Mouse (Mus musculus): ENCODE results near the gene Ptprc. TPM values are rescaled to one million over a fixed set of nuclear protein-coding genes. Genes with fewer than 3 reads are reported as not detected.

The Ptprc gene
- total RNA-seq, 1 experiment, result 0.49 TPM

DNA sequence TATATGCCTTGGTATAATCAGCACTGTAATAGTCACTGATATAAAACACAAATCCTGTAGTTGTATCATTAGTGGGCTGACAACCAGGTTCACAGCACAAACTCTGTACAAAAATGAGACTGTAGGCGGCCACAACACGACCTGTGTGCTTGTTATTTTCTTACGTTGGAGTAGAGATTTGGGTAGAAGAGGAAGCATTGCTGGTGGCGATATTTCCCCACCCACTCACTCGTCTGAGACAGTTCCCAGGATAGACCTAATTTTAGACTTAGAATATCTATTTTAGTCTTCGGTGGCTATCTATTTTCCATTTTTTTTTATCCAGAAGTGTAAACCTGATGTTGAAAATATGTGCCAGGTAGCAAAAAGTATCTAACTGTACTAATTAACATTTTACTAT is 41.2 kb downstream of the Ptprc start:
- Histone ChIP-seq H3K4me1 (ENCODE audit: control insufficient read depth in 2 of 2, insufficient read depth in 2 of 2, low read length in 2 of 2, poor library complexity in 1 of 2) (no peaks in the 10 kb centered on the region), H3K27ac (ENCODE audit: insufficient read depth, low read depth, low read length, poor library complexity, severe bottlenecking) (no peak overlapping the region), H3K4me3 (ENCODE audit: insufficient read depth in 1 of 2, low read depth in 1 of 2, low read length in 2 of 2, poor library complexity in 1 of 2, severe bottlenecking in 1 of 2) (no peak overlapping the region), H3K9me3 (ENCODE audit: control insufficient read depth, insufficient read depth, low read depth, low read length) (no peaks in the 10 kb centered on the region), H3K9ac (ENCODE audit: insufficient read depth, low read depth, low read length, poor library complexity, severe bottlenecking) (no peak overlapping the region), H3K36me3 (ENCODE audit: control insufficient read depth, insufficient read depth, low read length, poor library complexity, severe bottlenecking) (no peaks in the 10 kb centered on the region)
- DNase-seq (ENCODE audit: low read depth, low spot score), result no peak
- no peak for TF ChIP-seq ZC3H11A (IDR thresholded peaks at IDR 0.05; ENCODE audit: borderline replicate concordance, low read depth, low read length)
- no peak for TF ChIP-seq HCFC1 (IDR thresholded peaks at IDR 0.05; ENCODE audit: borderline replicate concordance, insufficient read depth, low read length)
- no peak for TF ChIP-seq ZNF384 (IDR thresholded peaks at IDR 0.05; ENCODE audit: low read depth, low read length)
- TF ChIP-seq MAFK (IDR thresholded peaks at IDR 0.05; ENCODE audit: insufficient read depth, low read depth, low read length), result no peak
- no peak for TF ChIP-seq CHD2 (IDR thresholded peaks at IDR 0.05; ENCODE audit: low read depth, low read length)
- in situ Hi-C loops (cut with MboI; ENCODE audit: low sequenced_read_pairs in 2 of 2, unreplicated experiment in 2 of 2), result no loop called here

DNA sequence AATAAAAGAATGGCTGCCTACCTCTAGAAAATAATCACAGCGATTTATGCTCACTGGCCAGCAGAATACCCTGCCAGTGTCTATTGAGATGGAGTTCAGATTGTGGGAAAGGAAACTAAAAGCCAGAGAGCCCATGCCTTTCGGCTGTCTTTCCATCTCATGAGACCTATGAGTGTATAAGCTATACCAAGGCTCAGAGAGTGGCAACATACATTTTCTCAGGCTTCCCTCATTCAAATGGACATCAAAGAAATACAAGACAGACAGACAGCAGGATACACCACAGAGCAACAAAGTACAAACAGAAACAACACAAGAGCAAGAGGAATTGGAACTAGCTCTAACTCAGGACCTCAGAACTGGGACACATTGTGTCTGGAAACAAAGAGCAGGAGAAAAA is 43.8 kb downstream of the Ptprc start:
- H3K9me3 ChIP-seq (ENCODE audit: control insufficient read depth, insufficient read depth, low read depth, low read length), result no peaks in the 10 kb centered on the region
- DNase-seq (ENCODE audit: low read depth, low spot score), result no peak
- no peak overlapping the region for H3K4me3 ChIP-seq (ENCODE audit: insufficient read depth in 1 of 2, low read depth in 1 of 2, low read length in 2 of 2, poor library complexity in 1 of 2, severe bottlenecking in 1 of 2)
- H3K27ac ChIP-seq (ENCODE audit: insufficient read depth, low read depth, low read length, poor library complexity, severe bottlenecking), result no peak overlapping the region
- TF ChIP-seq CHD2 (IDR thresholded peaks at IDR 0.05; ENCODE audit: low read depth, low read length) (no peak), ZC3H11A (IDR thresholded peaks at IDR 0.05; ENCODE audit: borderline replicate concordance, low read depth, low read length) (no peak), ZNF384 (IDR thresholded peaks at IDR 0.05; ENCODE audit: low read depth, low read length) (no peak), MAFK (IDR thresholded peaks at IDR 0.05; ENCODE audit: insufficient read depth, low read depth, low read length) (no peak), HCFC1 (IDR thresholded peaks at IDR 0.05; ENCODE audit: borderline replicate concordance, insufficient read depth, low read length) (no peak)
- no peaks in the 10 kb centered on the region for H3K4me1 ChIP-seq (ENCODE audit: control insufficient read depth in 2 of 2, insufficient read depth in 2 of 2, low read length in 2 of 2, poor library complexity in 1 of 2)
- H3K36me3 ChIP-seq (ENCODE audit: control insufficient read depth, insufficient read depth, low read length, poor library complexity, severe bottlenecking), result no peaks in the 10 kb centered on the region
- H3K9ac ChIP-seq (ENCODE audit: insufficient read depth, low read depth, low read length, poor library complexity, severe bottlenecking), result no peak overlapping the region
- in situ Hi-C loops (cut with MboI; ENCODE audit: low sequenced_read_pairs in 2 of 2, unreplicated experiment in 2 of 2), result no loop called here

DNA sequence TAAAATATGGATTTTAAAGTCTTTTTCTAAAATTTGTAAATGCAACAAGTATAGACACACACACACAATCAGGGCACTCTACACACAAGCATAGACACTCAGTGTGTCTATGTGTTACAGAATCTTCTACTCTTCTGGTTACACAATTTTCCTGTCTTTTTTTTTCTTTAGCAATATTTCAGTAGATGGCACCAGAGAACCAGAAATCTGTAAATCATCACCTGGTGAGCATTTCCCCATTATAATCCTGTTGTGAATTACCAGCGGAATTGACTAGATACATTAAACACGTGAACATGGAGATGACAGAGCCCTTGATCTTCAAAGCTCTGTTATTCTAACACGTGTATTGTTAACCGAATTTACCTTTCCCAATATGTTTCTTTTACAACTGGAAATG is 45.4 kb downstream of the Ptprc start:
- no peak for DNase-seq (ENCODE audit: low read depth, low spot score)
- Histone ChIP-seq H3K4me1 (ENCODE audit: control insufficient read depth in 2 of 2, insufficient read depth in 2 of 2, low read length in 2 of 2, poor library complexity in 1 of 2) (no peaks in the 10 kb centered on the region), H3K36me3 (ENCODE audit: control insufficient read depth, insufficient read depth, low read length, poor library complexity, severe bottlenecking) (no peaks in the 10 kb centered on the region), H3K27ac (ENCODE audit: insufficient read depth, low read depth, low read length, poor library complexity, severe bottlenecking) (no peak overlapping the region), H3K4me3 (ENCODE audit: insufficient read depth in 1 of 2, low read depth in 1 of 2, low read length in 2 of 2, poor library complexity in 1 of 2, severe bottlenecking in 1 of 2) (no peak overlapping the region), H3K9me3 (ENCODE audit: control insufficient read depth, insufficient read depth, low read depth, low read length) (no peaks in the 10 kb centered on the region), H3K9ac (ENCODE audit: insufficient read depth, low read depth, low read length, poor library complexity, severe bottlenecking) (no peak overlapping the region)
- TF ChIP-seq ZC3H11A (IDR thresholded peaks at IDR 0.05; ENCODE audit: borderline replicate concordance, low read depth, low read length) (no peak), CHD2 (IDR thresholded peaks at IDR 0.05; ENCODE audit: low read depth, low read length) (no peak), MAFK (IDR thresholded peaks at IDR 0.05; ENCODE audit: insufficient read depth, low read depth, low read length) (no peak), ZNF384 (IDR thresholded peaks at IDR 0.05; ENCODE audit: low read depth, low read length) (no peak), HCFC1 (IDR thresholded peaks at IDR 0.05; ENCODE audit: borderline replicate concordance, insufficient read depth, low read length) (no peak)
- in situ Hi-C loops (cut with MboI; ENCODE audit: low sequenced_read_pairs in 2 of 2, unreplicated experiment in 2 of 2), result no loop called here

DNA sequence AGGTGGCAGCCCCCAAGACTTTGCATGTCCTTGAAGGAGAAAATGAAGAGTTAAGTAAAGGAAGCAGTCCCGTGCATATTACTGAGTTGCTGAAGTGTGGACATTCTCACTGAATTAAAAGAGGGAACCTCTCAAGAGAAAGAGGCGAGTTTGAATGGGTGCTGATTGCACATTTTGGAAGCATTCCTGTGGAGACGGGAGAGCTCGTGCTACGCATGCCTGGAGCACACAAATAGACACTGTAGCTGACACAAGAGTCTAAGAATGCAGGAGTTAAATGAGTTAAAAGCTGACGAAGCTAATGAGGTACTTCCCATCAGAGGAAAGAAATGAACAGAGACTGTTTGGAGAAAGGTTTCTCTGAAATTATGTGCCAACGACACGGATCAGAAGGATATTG is 48.7 kb downstream of the Ptprc start:
- no peak for TF ChIP-seq CHD2 (IDR thresholded peaks at IDR 0.05; ENCODE audit: low read depth, low read length)
- TF ChIP-seq ZNF384 (IDR thresholded peaks at IDR 0.05; ENCODE audit: low read depth, low read length), result no peak
- no peak for TF ChIP-seq HCFC1 (IDR thresholded peaks at IDR 0.05; ENCODE audit: borderline replicate concordance, insufficient read depth, low read length)
- TF ChIP-seq ZC3H11A (IDR thresholded peaks at IDR 0.05; ENCODE audit: borderline replicate concordance, low read depth, low read length), result no peak
- no peak overlapping the region for H3K9ac ChIP-seq (ENCODE audit: insufficient read depth, low read depth, low read length, poor library complexity, severe bottlenecking)
- H3K36me3 ChIP-seq (ENCODE audit: control insufficient read depth, insufficient read depth, low read length, poor library complexity, severe bottlenecking), result no peaks in the 10 kb centered on the region
- no peak overlapping the region for H3K4me3 ChIP-seq (ENCODE audit: insufficient read depth in 1 of 2, low read depth in 1 of 2, low read length in 2 of 2, poor library complexity in 1 of 2, severe bottlenecking in 1 of 2)
- no peak overlapping the region for H3K27ac ChIP-seq (ENCODE audit: insufficient read depth, low read depth, low read length, poor library complexity, severe bottlenecking)
- no peak for DNase-seq (ENCODE audit: low read depth, low spot score)
- no peaks in the 10 kb centered on the region for H3K4me1 ChIP-seq (ENCODE audit: control insufficient read depth in 2 of 2, insufficient read depth in 2 of 2, low read length in 2 of 2, poor library complexity in 1 of 2)
- no peaks in the 10 kb centered on the region for H3K9me3 ChIP-seq (ENCODE audit: control insufficient read depth, insufficient read depth, low read depth, low read length)
- in situ Hi-C loops (cut with MboI; ENCODE audit: low sequenced_read_pairs in 2 of 2, unreplicated experiment in 2 of 2), result no loop called here

DNA sequence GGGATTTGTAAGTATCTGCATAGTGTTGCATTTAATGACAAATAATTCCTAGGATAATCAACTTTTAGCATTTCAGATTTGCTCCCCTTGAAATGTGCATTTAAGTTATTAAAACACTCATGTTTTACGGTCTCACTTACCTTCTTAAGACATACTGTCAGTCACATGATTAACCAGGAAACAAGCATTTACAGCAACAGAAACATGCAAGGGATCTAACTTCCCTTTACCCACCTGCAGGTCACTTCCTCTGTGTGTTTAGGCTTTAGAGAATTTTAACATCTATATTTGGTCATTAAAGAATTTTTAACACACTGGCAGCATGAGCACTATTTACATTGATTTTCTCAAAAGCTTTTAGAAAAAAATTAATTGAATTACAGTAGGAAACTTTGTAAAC is 50.2 kb downstream of the Ptprc start:
- no peak overlapping the region for H3K4me3 ChIP-seq (ENCODE audit: insufficient read depth in 1 of 2, low read depth in 1 of 2, low read length in 2 of 2, poor library complexity in 1 of 2, severe bottlenecking in 1 of 2)
- no peak overlapping the region for H3K27ac ChIP-seq (ENCODE audit: insufficient read depth, low read depth, low read length, poor library complexity, severe bottlenecking)
- no peaks in the 10 kb centered on the region for H3K9me3 ChIP-seq (ENCODE audit: control insufficient read depth, insufficient read depth, low read depth, low read length)
- H3K4me1 ChIP-seq (ENCODE audit: control insufficient read depth in 2 of 2, insufficient read depth in 2 of 2, low read length in 2 of 2, poor library complexity in 1 of 2), result no peaks in the 10 kb centered on the region
- H3K36me3 ChIP-seq (ENCODE audit: control insufficient read depth, insufficient read depth, low read length, poor library complexity, severe bottlenecking), result no peaks in the 10 kb centered on the region
- no peak overlapping the region for H3K9ac ChIP-seq (ENCODE audit: insufficient read depth, low read depth, low read length, poor library complexity, severe bottlenecking)
- TF ChIP-seq CHD2 (IDR thresholded peaks at IDR 0.05; ENCODE audit: low read depth, low read length) (no peak), MAFK (IDR thresholded peaks at IDR 0.05; ENCODE audit: insufficient read depth, low read depth, low read length) (no peak), HCFC1 (IDR thresholded peaks at IDR 0.05; ENCODE audit: borderline replicate concordance, insufficient read depth, low read length) (no peak)
- DNase-seq (ENCODE audit: low read depth, low spot score), result no peak
- in situ Hi-C loops (cut with MboI; ENCODE audit: low sequenced_read_pairs in 2 of 2, unreplicated experiment in 2 of 2), result no loop called here
